14 mouse cellular contexts compared by ENCODE assay signal in the genomic region with DNA sequence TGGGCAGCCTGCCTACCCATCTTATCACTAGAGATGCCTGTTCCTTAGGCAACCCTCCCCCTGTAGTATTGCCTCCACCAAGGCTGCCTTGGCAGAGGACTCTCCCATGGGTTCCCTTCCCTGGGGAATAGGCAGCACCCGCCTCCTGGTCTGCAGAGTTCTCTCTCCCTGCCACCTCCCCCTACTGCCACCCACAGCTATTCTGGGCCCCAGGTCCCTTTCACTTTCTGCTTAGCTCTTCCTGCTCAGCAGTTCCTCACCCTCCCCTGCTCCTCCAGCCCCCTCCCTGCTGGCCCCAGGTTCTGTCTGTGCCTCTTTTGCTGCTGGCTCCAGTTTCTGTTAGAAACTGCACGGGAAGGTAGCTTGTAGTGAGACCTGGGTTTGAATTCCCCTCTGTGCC. TPM values are rescaled to one million over a fixed set of nuclear protein-coding genes. Genes with fewer than 3 reads are reported as not detected.
DNase-seq lines count a peak whose midpoint lies in the region; ATAC-seq and TF ChIP-seq lines count a peak whose summit lies in the region.
"Had no signal": no experiment of that assay in that cellular context is flagged by ENCODE, and none has a peak within 500 bp of the region (broad histone marks: within the 10 kb centered on the region; RNA-seq: fewer than 3 reads in every experiment).

No protein-coding gene starts in this region.

- no peaks in the 10 kb centered on the region for H3K27me3 ChIP-seq in small intestine, adult 2 months (ENCODE audit: control insufficient read depth, insufficient read depth, low read length)

- no peak for TF ChIP-seq CTCF in small intestine, adult 2 months (IDR thresholded peaks at IDR 0.05; ENCODE audit: extremely low read depth, insufficient read length, insufficient replicate concordance, low read depth, low read length)

- no peak for TF ChIP-seq POLR2A in small intestine, adult 2 months (IDR thresholded peaks at IDR 0.05; ENCODE audit: low read depth, low read length)

- no peak for DNase-seq in frontal cortex, postnatal 14 days (ENCODE audit: low spot score in 2 of 2)
- peak; percentile 55 to 62 for DNase-seq in B cell, adult 2 months
- DNase-seq in cerebellum, postnatal 10 days: no peak
- no peak for DNase-seq in embryo, embryonic 9.5 days (ENCODE audit: extremely low spot score)
- no peak for DNase-seq in gastrocnemius, postnatal 25 days
- DNase-seq: cerebellum, postnatal 36 days; layer of hippocampus, postnatal 36 days; lung, adult 2 months had no signal

- H3K36me3 ChIP-seq in small intestine, adult 2 months (ENCODE audit: control insufficient read depth, insufficient read depth, low read length): no peaks in the 10 kb centered on the region

- H3K27ac ChIP-seq in small intestine, adult 2 months (ENCODE audit: insufficient read depth, low read depth, low read length): peak overlapping the region; percentile 47; the same call in 1 of the 2 replicates

- no peak overlapping the region for H3K4me3 ChIP-seq in small intestine, adult 2 months (ENCODE audit: low read depth, low read length)

- 32% methylated on average over 2 of the region's 2 CpGs for WGBS in small intestine, adult 2 months

- peak; percentile 97 for ATAC-seq in frontal cortex, adult (ENCODE audit: low TSS enrichment)
- ATAC-seq in granulocyte monocyte progenitor cell, adult 5-6 weeks (replicated peaks; ENCODE audit: poor library complexity, severe bottlenecking): peak; percentile 62
- ATAC-seq: intestine, embryonic 16.5 days had no signal

- H3K4me1 ChIP-seq in small intestine, adult 2 months (ENCODE audit: control insufficient read depth, insufficient read depth, insufficient read length, low read length): peaks cover 21% of the 10 kb centered on the region

RNA-seq across cellular contexts. Expression of a gene that starts 15.7 kb away (rescaled TPM):
- 0.41 TPM in 1 of 2 replicates, not detected in the other for total RNA-seq in granulocyte monocyte progenitor cell, adult 5-6 weeks (2014; fragmentation: Nextera tagmentation)
- total RNA-seq in granulocyte monocyte progenitor cell, adult 5-6 weeks (2017): 1.2 TPM in 2 replicates
- polyA plus RNA-seq in small intestine, adult 2 months (2012; rRNA removed): 11.3 and 33.6 TPM in 2 replicates
- total RNA-seq in gastrocnemius, postnatal 25 days (2021): 1 to 10 TPM in 1 of 2 experiments, under 1 TPM in 1; 0.51 to 2.4 TPM

RNA-seq across cellular contexts. Expression of a gene that starts 18.8 kb away (rescaled TPM):
- not detected in 2 replicates for total RNA-seq in granulocyte monocyte progenitor cell, adult 5-6 weeks (2014; fragmentation: Nextera tagmentation)
- total RNA-seq in granulocyte monocyte progenitor cell, adult 5-6 weeks (2017): not detected in 2 replicates
- polyA plus RNA-seq in small intestine, adult 2 months (2012; rRNA removed): not detected in 2 replicates
- not detected for total RNA-seq in gastrocnemius, postnatal 25 days (2021)
- total RNA-seq: adrenal gland, postnatal 36 days; layer of hippocampus, postnatal 36 days had no signal
- polyA plus RNA-seq: heart, embryonic 11.5 days; intestine, embryonic 16.5 days had no signal

RNA-seq across cellular contexts. Expression of a gene that starts 21.1 kb away (rescaled TPM):
- not detected in 2 replicates for total RNA-seq in granulocyte monocyte progenitor cell, adult 5-6 weeks (2014; fragmentation: Nextera tagmentation)
- not detected in 2 replicates for total RNA-seq in granulocyte monocyte progenitor cell, adult 5-6 weeks (2017)
- not detected in 2 replicates for polyA plus RNA-seq in small intestine, adult 2 months (2012; rRNA removed)
- not detected for total RNA-seq in gastrocnemius, postnatal 25 days (2021)
- total RNA-seq: adrenal gland, postnatal 36 days; layer of hippocampus, postnatal 36 days had no signal
- polyA plus RNA-seq: heart, embryonic 11.5 days; intestine, embryonic 16.5 days; lung, adult 2 months had no signal

RNA-seq across cellular contexts. Expression of a gene that starts 26.3 kb away (rescaled TPM):
- total RNA-seq in granulocyte monocyte progenitor cell, adult 5-6 weeks (2014; fragmentation: Nextera tagmentation): not detected in 2 replicates
- not detected in 2 replicates for total RNA-seq in granulocyte monocyte progenitor cell, adult 5-6 weeks (2017)
- not detected in 2 replicates for polyA plus RNA-seq in small intestine, adult 2 months (2012; rRNA removed)
- total RNA-seq in gastrocnemius, postnatal 25 days (2021): not detected
- total RNA-seq: adrenal gland, postnatal 36 days; layer of hippocampus, postnatal 36 days had no signal
- polyA plus RNA-seq: heart, embryonic 11.5 days; intestine, embryonic 16.5 days had no signal

RNA-seq across cellular contexts. Expression of a gene that starts 36.0 kb away (rescaled TPM):
- not detected in 2 replicates for total RNA-seq in granulocyte monocyte progenitor cell, adult 5-6 weeks (2014; fragmentation: Nextera tagmentation)
- not detected in 2 replicates for total RNA-seq in granulocyte monocyte progenitor cell, adult 5-6 weeks (2017)
- not detected in 2 replicates for polyA plus RNA-seq in small intestine, adult 2 months (2012; rRNA removed)
- total RNA-seq in gastrocnemius, postnatal 25 days (2021): not detected
- total RNA-seq: adrenal gland, postnatal 36 days; layer of hippocampus, postnatal 36 days had no signal
- polyA plus RNA-seq: heart, embryonic 11.5 days; intestine, embryonic 16.5 days had no signal

Comparison
In these comparisons a context has a peak if more than half of its experiments do, and no peak if none do; other contexts are left out.
1. DNase-seq: peak in B cell, adult 2 months (2 of 2); none in frontal cortex, postnatal 14 days (0 of 2), cerebellum, postnatal 10 days (0 of 2), embryo, embryonic 9.5 days (single experiment) and gastrocnemius, postnatal 25 days (single experiment).